Mouse (Mus musculus) spleen, postnatal 14 days (tissue): ENCODE results near the gene 1700001O22Rik.

Experiments used
- DNase-seq, 2 experiments: peaks; one replicate each; pipeline ENCODE4 v3.0.0; 2021 to 2022; ENCODE audit warnings: low spot score in 2 of 2

Gene 1700001O22Rik

GRCm38 (mm10) chr2:30803604-30804003 lies at the start of gene 1700001O22Rik:
Gene 1700001O22Rik (minus strand): TSS chr2:30803661.
- no peak for DNase-seq

GRCm38 (mm10) chr2:30852771-30853313 lies 49.4 kb upstream of the 1700001O22Rik start:
- DNase-seq: no peak

GRCm38 (mm10) chr2:30850581-30850980 lies 47.1 kb upstream of the 1700001O22Rik start:
- no peak for DNase-seq

GRCm38 (mm10) chr2:30848184-30848583 lies 44.7 kb upstream of the 1700001O22Rik start:
- DNase-seq: no peak

- DNase-seq: no peak
These were observed 43.3 kb upstream of the 1700001O22Rik start for GRCm38 (mm10) chr2:30846723-30847122.

- DNase-seq: no peak
These were observed 42.8 kb upstream of the 1700001O22Rik start for GRCm38 (mm10) chr2:30846236-30846635.

- no peak for DNase-seq
These were observed 42.0 kb upstream of the 1700001O22Rik start for GRCm38 (mm10) chr2:30845152-30846070.

GRCm38 (mm10) chr2:30842615-30843014 lies 39.2 kb upstream of the 1700001O22Rik start:
- no peak for DNase-seq

- no peak for DNase-seq
These were observed 33.0 kb upstream of the 1700001O22Rik start for GRCm38 (mm10) chr2:30836238-30836990.

GRCm38 (mm10) chr2:30834373-30835022 lies 31.0 kb upstream of the 1700001O22Rik start, which contains the start of gene Prrx2:
Gene Prrx2 (plus strand): TSS chr2:30834972.
- no peak for DNase-seq

- no peak for DNase-seq
These were observed 30.2 kb upstream of the 1700001O22Rik start for GRCm38 (mm10) chr2:30833644-30834043.

- DNase-seq: no peak
These were observed 26.9 kb upstream of the 1700001O22Rik start, which contains the start of gene Asb6 for GRCm38 (mm10) chr2:30830283-30830795. Gene Asb6 (minus strand): TSS chr2:30830333.

- DNase-seq: peak; percentile 38 to 58
These were observed 25.9 kb upstream of the 1700001O22Rik start for GRCm38 (mm10) chr2:30829315-30829714.

GRCm38 (mm10) chr2:30827749-30828475 lies 24.5 kb upstream of the 1700001O22Rik start:
- peak; percentile 95 to 98 for DNase-seq

- DNase-seq: peak; percentile 65 to 72
These were observed 23.6 kb upstream of the 1700001O22Rik start for GRCm38 (mm10) chr2:30826825-30827748.

GRCm38 (mm10) chr2:30823385-30824153 lies 20.1 kb upstream of the 1700001O22Rik start:
- no peak for DNase-seq

- DNase-seq: no peak
These were observed 19.0 kb upstream of the 1700001O22Rik start for GRCm38 (mm10) chr2:30822460-30822859.

- DNase-seq: no peak
These were observed 17.6 kb upstream of the 1700001O22Rik start for GRCm38 (mm10) chr2:30821073-30821472.

GRCm38 (mm10) chr2:30819873-30820272 lies 16.4 kb upstream of the 1700001O22Rik start:
- DNase-seq: no peak
